Mouse (Mus musculus): Measurements from ENCODE around the gene Smim6. TPM values are rescaled to one million over a fixed set of nuclear protein-coding genes. Genes with fewer than 3 reads are reported as not detected.

The Smim6 gene
- 0.34 and 2.0 TPM in 2 replicates for total RNA-seq (2017)

DNA sequence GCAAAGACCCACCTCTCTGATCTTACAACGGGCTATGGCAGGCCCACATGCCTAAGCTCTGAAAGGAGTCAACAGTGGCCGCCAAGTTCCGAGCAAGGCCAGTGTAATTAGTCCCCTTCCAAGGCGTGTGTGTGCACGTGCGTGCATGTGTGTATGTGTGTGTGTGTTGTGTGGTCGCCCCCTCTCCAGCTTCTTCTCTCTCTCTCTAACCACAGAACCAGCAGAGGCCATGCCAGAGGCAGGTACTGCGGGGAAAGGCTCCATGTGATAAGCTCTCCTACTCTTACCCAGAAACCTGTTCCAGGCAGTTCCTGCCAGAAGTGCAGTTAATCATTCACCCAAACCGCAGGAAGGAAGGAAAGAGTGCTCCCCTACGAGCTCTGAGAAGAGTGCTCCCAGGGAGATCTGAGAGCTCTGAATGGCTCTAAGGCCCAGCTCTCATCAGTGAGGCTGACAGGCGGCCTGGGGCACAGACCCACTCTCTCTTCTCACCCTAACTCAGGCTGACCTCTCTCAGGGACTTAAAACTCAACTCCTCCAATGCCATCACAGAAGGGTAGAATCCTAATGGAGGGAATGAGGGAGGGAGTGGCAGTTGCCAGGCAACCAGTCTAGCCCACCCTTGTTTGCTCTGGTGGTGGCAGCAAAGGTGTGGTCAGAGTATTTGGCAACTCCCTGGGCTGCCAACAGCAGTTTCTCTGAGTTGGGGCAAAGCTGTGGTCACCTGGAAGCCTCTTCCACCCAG, at the start of gene Smim6:
Smim6 (plus strand) TSS at position 386 of the 745 bp plus-strand sequence.
- ATAC-seq (replicated peaks; ENCODE audit: low read depth, poor library complexity, severe bottlenecking): peak; percentile 60

DNA sequence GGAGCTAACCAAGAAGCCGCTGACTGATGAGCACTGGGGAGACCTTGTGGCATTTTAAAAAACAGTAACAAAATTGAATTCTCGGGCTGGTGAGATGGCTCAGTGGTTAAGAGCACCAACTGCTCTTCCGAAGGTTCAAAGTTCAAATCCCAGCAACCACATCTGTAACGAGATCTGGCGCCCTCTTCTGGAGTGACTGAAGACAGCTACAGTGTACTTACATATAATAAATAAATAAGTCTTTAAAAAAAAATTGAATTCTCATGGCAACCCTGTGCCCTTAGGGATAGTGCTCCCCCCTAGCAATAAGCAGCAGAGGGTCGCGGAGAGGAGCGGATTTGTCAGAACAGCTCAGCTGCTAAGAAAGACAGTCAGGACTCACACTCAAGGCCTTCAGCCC, 47.9 kb upstream of the Smim6 start:
- ATAC-seq (replicated peaks; ENCODE audit: low read depth, poor library complexity, severe bottlenecking): no peak

DNA sequence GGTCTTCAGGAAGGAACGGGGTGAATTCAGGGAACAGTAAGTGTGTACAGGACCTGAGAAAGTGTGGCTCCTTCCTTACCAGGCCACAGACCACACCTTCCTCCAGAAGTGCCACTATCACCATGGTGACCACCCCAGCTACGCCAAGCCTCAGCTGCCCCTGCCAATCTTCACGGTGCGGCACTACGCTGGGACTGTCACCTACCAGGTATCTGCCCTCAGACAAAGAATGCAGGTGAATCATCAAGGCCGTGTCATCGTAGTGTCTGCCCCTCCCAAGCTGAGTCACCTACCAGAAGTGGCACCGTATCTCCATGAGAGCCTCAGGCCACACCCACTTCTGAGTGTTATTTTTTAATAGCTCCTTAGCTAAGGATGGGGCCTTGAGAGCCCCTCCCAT, 42.4 kb upstream of the Smim6 start:
- ATAC-seq (replicated peaks; ENCODE audit: low read depth, poor library complexity, severe bottlenecking): peak; percentile 83

GRCm38 (mm10) chr11:115872437-115872836, 39.4 kb upstream of the Smim6 start:
- ATAC-seq (replicated peaks; ENCODE audit: low read depth, poor library complexity, severe bottlenecking): no peak

GRCm38 (mm10) chr11:115875935-115876334, 35.9 kb upstream of the Smim6 start:
- no peak for ATAC-seq (replicated peaks; ENCODE audit: low read depth, poor library complexity, severe bottlenecking)

- ATAC-seq (replicated peaks; ENCODE audit: low read depth, poor library complexity, severe bottlenecking): no peak
Observed at GRCm38 (mm10) chr11:115876438-115876837, 35.4 kb upstream of the Smim6 start.

DNA sequence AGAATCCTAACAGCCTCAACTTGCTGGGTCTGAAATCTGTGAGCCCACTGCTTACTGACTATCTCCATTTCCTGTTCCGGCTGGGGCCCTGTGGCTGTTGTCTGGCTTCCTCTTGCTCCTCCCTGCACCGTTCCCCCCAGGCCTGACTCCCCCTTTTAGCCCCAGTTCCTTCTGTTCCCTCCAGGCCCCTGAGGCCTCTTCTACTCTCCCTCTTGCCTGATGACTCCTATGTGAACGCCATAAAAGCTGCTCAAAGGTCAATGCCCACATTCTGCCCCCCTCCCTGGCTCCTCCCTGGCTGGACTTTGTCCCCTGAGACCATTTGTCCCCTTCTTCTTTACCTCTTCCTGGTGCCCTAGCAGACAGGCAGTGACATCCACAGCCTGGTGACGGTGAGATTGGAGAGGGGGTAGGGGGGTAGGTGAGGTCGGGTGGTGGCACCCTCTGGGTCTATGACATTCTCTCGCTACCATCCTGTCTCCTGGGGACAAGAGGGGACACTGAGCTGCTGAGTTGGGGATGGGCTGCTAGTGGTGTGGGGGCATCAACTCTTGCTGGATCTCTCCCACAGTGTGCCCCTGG, 34.6 kb upstream of the Smim6 start:
- peak; percentile 69 for ATAC-seq (replicated peaks; ENCODE audit: low read depth, poor library complexity, severe bottlenecking)

DNA sequence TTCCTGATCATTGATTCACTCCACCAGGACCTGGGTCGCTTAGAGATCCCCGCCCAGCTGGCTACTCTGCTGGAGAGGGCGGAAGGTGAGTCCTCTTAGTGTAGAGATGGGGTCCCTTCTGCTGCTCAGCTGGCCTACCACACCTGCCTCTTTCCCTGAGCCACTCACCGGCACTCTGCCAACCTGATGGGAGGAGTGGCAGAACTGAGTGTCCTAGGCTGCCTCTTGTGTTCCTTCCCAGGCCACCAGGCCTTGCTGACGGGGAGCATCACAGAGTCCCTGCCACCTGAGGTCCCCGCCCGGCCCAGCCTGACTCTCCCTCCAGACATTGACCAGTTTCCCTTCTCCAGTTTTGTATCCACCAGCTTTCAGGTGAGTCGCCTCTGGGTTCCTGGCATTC, 33.7 kb upstream of the Smim6 start:
- ATAC-seq (replicated peaks; ENCODE audit: low read depth, poor library complexity, severe bottlenecking): no peak

DNA sequence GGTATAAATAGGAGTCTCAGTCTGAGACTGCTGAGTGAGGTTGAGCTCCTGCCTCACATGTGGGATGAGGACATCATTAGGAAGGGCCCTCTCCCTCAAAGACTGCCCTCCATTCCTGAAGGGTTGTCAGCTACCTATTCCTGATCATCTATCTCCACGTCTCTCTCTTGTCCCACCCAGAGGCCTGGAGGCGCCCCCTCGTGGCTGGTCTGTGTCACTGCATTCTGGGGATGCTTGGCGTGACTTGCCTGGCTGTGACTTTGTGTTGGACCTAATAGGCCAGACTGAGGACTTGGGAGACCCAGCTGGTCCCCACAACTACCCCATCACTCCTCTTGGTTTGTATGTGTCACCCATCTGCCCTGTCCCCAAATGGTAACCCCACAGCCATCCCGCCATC, 30.8 kb upstream of the Smim6 start:
- ATAC-seq (replicated peaks; ENCODE audit: low read depth, poor library complexity, severe bottlenecking): peak; percentile 52; the same call in 1 of the 2 replicates

DNA sequence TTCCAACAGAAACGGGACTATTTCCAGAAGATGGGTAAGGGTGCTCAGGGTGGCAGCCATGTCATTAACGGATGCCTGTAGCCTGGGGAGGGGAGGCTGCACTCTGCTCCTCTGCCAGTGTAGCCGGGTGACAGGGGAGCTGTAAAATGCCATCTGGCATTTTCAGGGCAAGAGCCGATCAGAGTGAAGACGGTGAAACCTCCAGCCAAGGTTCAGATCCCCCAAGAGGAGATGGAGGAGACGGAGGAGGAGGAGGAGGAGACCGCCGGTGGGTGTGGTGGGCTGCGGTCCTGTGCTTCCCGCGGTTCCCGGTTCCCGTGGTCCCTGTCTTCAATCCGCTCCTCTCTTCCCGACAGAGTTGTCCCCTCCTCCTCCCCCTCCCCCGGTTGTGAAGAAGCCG, 28.6 kb upstream of the Smim6 start:
- no peak for ATAC-seq (replicated peaks; ENCODE audit: low read depth, poor library complexity, severe bottlenecking)

- ATAC-seq (replicated peaks; ENCODE audit: low read depth, poor library complexity, severe bottlenecking): no peak
Observed at GRCm38 (mm10) chr11:115884361-115884760, 27.5 kb upstream of the Smim6 start.

DNA sequence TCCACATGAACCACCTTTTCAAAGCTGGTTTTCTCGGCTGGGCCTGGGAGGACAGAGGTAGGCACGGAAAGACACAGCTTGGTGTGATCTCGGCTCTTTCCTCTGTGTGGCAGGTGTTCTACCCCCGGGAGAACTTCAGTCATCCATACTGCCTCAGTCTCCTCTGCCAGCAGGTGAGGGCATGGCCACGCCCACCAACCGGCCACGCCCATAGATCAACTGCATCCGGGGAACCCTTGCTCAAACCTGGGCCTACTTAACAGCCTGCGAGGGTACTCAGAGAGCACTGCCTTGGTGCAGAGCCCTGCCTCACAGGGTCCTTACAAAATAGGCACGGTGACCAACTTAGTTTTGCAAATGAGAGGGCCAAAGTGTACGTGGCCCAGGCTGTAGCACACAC, 26.5 kb upstream of the Smim6 start:
- ATAC-seq (replicated peaks; ENCODE audit: low read depth, poor library complexity, severe bottlenecking): no peak

- no peak for ATAC-seq (replicated peaks; ENCODE audit: low read depth, poor library complexity, severe bottlenecking)
Observed at GRCm38 (mm10) chr11:115886446-115886845, 25.4 kb upstream of the Smim6 start.

- ATAC-seq (replicated peaks; ENCODE audit: low read depth, poor library complexity, severe bottlenecking): no peak
Observed at GRCm38 (mm10) chr11:115888020-115888419, 23.8 kb upstream of the Smim6 start.

DNA sequence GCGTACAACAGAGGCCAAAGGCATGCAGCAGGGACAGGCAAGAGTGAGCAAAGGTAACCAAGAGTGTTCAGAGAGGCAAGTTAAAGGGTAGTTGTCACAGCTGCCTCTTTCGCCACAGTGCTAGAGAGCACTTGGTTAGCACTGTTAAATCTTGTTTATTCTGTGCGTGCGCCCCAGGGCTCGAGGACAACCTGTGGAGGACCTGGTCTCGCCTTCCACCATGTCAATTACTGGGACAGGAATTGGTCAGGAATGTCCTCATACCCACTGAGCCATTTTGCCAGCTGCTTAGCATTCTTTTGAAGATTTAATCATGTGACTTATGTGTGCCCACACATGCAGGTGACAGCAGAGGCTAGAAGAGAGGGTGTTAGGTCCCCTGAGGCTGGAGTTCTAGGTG, 22.7 kb upstream of the Smim6 start:
- ATAC-seq (replicated peaks; ENCODE audit: low read depth, poor library complexity, severe bottlenecking): no peak

DNA sequence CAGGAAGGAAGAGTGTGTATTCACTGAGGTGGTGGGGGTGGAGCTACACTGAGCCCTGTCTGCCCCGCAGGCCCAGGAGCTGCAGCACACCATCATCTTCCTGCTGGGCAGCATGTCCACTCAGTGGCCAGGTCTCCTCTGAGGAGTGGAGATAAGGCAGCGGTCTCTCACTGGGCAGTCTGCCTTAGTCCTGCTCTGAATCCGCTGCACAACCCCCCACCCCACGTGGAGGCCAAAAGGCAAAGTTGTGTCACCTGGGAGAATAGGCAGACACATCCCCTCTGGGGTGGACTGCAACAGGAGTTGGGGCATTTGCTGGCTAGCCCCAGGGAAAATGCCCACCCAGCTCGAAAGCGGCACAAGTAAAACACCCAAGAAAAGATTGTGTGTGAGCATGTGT, 19.6 kb upstream of the Smim6 start:
- ATAC-seq (replicated peaks; ENCODE audit: low read depth, poor library complexity, severe bottlenecking): no peak

- no peak for ATAC-seq (replicated peaks; ENCODE audit: low read depth, poor library complexity, severe bottlenecking)
Observed at GRCm38 (mm10) chr11:115893071-115893470, 18.7 kb upstream of the Smim6 start.

DNA sequence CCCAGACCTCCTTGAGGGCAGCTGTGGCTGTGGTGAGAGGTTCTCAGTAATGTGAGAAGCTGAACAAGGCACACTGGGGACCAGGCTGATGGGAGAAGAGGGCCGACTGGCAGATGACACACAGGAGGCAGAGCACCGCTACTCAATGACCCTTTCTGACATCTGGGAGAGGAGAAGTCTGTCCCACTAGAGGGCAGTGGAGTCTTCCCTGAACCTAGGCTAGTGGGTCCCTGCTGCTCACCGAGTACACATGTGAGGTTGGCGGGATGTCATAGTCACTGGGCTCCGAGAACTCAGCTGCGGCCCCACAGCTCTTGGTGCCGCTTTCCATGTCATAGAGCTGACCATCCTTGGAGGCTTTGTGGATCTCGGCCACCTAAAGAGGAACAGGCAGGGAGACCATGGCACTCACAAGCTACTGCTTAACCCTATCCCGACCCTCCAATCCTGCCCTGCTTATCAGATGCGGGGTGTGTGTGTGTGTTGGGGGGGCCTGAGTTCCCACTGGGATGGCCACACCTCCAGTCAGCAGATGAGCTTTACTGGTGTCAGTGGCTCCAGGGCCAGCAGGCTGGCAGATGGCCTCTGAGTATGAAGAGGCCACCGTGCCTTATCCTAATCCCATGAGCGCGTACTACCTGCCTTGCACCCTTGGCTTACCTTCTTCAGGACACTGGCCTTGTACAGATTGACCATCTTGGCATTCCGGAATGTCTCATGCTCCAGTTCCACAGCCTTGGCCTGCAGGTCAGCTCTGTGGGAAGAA, 16.9 kb upstream of the Smim6 start:
- peak; percentile 50 for ATAC-seq (replicated peaks; ENCODE audit: low read depth, poor library complexity, severe bottlenecking)

DNA sequence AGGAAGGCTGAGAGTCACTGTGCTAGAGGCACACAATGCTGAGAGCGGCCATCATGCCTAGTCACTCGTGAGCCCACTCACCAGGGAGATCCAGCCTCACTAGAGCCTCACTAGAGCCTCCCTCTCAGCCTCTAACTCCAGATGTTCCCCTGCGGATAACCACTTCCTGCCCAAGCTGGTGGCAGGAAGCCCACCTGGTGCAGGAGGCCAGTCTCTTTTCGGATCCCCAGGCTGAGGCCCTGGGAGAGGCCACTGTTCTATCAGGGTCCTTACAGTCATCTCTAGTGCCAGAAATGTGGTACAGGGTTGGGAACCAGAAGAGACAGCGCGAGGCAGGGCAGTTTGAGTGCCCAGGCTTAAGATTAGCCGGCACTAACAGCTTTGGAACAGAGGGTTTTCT, 13.4 kb upstream of the Smim6 start:
- ATAC-seq (replicated peaks; ENCODE audit: low read depth, poor library complexity, severe bottlenecking): peak; percentile 5

- ATAC-seq (replicated peaks; ENCODE audit: low read depth, poor library complexity, severe bottlenecking): 0 out of 2 replicates have a peak, but pooled peaks have one; percentile 10
Observed at GRCm38 (mm10) chr11:115898886-115899285, 12.9 kb upstream of the Smim6 start.
